Mouse (Mus musculus) telencephalon, adult 2 months (tissue): ENCODE data around the gene Creb3l1.

ENCODE experiments used
- DNase-seq: peaks from one replicate; pipeline ENCODE4 v3.0.0-alpha.2; 2011; ENCODE audit warnings: low read depth, low spot score

Creb3l1 gene

GRCm38 (mm10) chr2:92024274-92024672, at the start of gene Creb3l1:
Creb3l1 (minus strand) TSS chr2:92024502.
- no peak for DNase-seq

GRCm38 (mm10) chr2:92071143-92071542, 46.8 kb upstream of the Creb3l1 start:
- DNase-seq = no peak

- DNase-seq = no peak
Observed at GRCm38 (mm10) chr2:92069630-92070029, 45.3 kb upstream of the Creb3l1 start.

- no peak for DNase-seq
Observed at GRCm38 (mm10) chr2:92067600-92067999, 43.3 kb upstream of the Creb3l1 start.

- no peak for DNase-seq
Observed at GRCm38 (mm10) chr2:92066899-92067298, 42.6 kb upstream of the Creb3l1 start.

GRCm38 (mm10) chr2:92065938-92066337, 41.6 kb upstream of the Creb3l1 start:
- DNase-seq = no peak

GRCm38 (mm10) chr2:92065269-92065888, 41.1 kb upstream of the Creb3l1 start:
- DNase-seq = no peak

- no peak for DNase-seq
Observed at GRCm38 (mm10) chr2:92063106-92063505, 38.8 kb upstream of the Creb3l1 start.

- no peak for DNase-seq
Observed at GRCm38 (mm10) chr2:92061337-92061736, 37.0 kb upstream of the Creb3l1 start.

- DNase-seq = no peak
Observed at GRCm38 (mm10) chr2:92060291-92060690, 36.0 kb upstream of the Creb3l1 start.

- DNase-seq = peak; percentile 79
Observed at GRCm38 (mm10) chr2:92059481-92060220, 35.3 kb upstream of the Creb3l1 start.

- no peak for DNase-seq
Observed at GRCm38 (mm10) chr2:92058936-92059335, 34.6 kb upstream of the Creb3l1 start.

GRCm38 (mm10) chr2:92058469-92058868, 34.2 kb upstream of the Creb3l1 start:
- peak; percentile 76 for DNase-seq

GRCm38 (mm10) chr2:92056760-92057159, 32.5 kb upstream of the Creb3l1 start:
- DNase-seq = no peak

GRCm38 (mm10) chr2:92055831-92056236, 31.5 kb upstream of the Creb3l1 start:
- DNase-seq = no peak

- DNase-seq = peak; percentile 82
Observed at GRCm38 (mm10) chr2:92055101-92055813, 31.0 kb upstream of the Creb3l1 start.

GRCm38 (mm10) chr2:92052754-92053153, 28.5 kb upstream of the Creb3l1 start:
- no peak for DNase-seq

- DNase-seq = peak; percentile 78
Observed at GRCm38 (mm10) chr2:92052188-92052587, 27.9 kb upstream of the Creb3l1 start.

GRCm38 (mm10) chr2:92048034-92048690, 23.9 kb upstream of the Creb3l1 start:
- no peak for DNase-seq

- no peak for DNase-seq
Observed at GRCm38 (mm10) chr2:92047601-92048000, 23.3 kb upstream of the Creb3l1 start.

- no peak for DNase-seq
Observed at GRCm38 (mm10) chr2:92043285-92043684, 19.0 kb upstream of the Creb3l1 start.

- DNase-seq = no peak
Observed at GRCm38 (mm10) chr2:92041538-92041937, 17.2 kb upstream of the Creb3l1 start.
